Comparison of ENCODE assay signal across 11 mouse cellular contexts in the genomic region with DNA sequence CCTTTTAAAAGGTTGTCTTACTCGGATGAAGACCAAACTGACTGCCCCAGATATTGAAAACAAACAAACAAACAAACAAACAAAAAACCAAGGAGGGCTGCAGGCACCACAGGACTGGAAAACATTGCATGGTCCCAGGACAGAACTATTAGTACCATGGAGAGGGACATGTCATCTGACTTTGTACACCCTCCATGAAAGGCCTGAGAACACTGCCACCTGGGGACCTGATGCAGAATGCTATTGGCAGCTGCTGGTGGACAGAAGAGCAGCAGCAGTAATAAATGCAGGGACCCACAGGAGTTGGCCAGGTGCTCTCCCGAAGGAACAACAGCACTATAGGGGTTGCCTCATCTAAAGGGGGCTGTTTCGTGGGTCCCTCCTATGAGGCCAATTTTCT. TPM values are rescaled to one million over a fixed set of nuclear protein-coding genes. Genes with fewer than 3 reads are reported as not detected.
DNase-seq lines count a peak whose midpoint lies in the region; ATAC-seq lines count a peak whose summit lies in the region.
"Had no signal": no experiment of that assay in that cellular context is flagged by ENCODE, and none has a peak within 500 bp of the region (broad histone marks: within the 10 kb centered on the region; RNA-seq: fewer than 3 reads in every experiment).

No protein-coding gene starts in this region.

- 0 out of 2 replicates have a peak, but pooled peaks have one; percentile 26 for ATAC-seq in intestine, embryonic 16.5 days
- ATAC-seq in intestine, embryonic 15.5 days, result no peak

- no peak overlapping the region for H3K9ac ChIP-seq in intestine, embryonic 16.5 days (ENCODE audit: low read depth, low read length)
- no peak overlapping the region for H3K9ac ChIP-seq in intestine, embryonic 15.5 days
- H3K9ac ChIP-seq: heart, embryonic 13.5 days; lung, embryonic 15.5 days had no signal

- no peaks in the 10 kb centered on the region for H3K4me1 ChIP-seq in intestine, embryonic 16.5 days (ENCODE audit: control insufficient read depth, insufficient read depth, low read length)
- H3K4me1 ChIP-seq in intestine, embryonic 15.5 days (replicated peaks), result no peaks in the 10 kb centered on the region
- H3K4me1 ChIP-seq: heart, embryonic 13.5 days; lung, embryonic 15.5 days had no signal

- no peaks in the 10 kb centered on the region for H3K36me3 ChIP-seq in intestine, embryonic 16.5 days (ENCODE audit: control insufficient read depth, insufficient read depth, low read length)
- H3K36me3 ChIP-seq in intestine, embryonic 15.5 days, result no peaks in the 10 kb centered on the region
- H3K36me3 ChIP-seq: heart, embryonic 13.5 days; lung, embryonic 15.5 days had no signal

- H3K27me3 ChIP-seq in intestine, embryonic 16.5 days (replicated peaks; ENCODE audit: control insufficient read depth, insufficient read depth, low read length), result no peaks in the 10 kb centered on the region
- no peaks in the 10 kb centered on the region for H3K27me3 ChIP-seq in intestine, embryonic 15.5 days (replicated peaks)
- H3K27me3 ChIP-seq: heart, embryonic 13.5 days; lung, embryonic 15.5 days had no signal

- DNase-seq in 3T3-L1 (ENCODE audit: low read depth, low spot score) (peak; percentile 39), R1 (ENCODE audit: low read depth, low spot score) (peak; percentile 56)
- peak; percentile 37 for DNase-seq in gastrocnemius, postnatal 10 days
- no peak for DNase-seq in spleen, adult 12 weeks (ENCODE audit: low spot score)
- no peak for DNase-seq in lung, adult 18-20 months
- DNase-seq in urinary bladder, postnatal 25 days (ENCODE audit: low spot score), result no peak
- DNase-seq: right cerebral cortex, adult 18-20 months had no signal

- no peak overlapping the region for H3K4me2 ChIP-seq in intestine, embryonic 16.5 days (ENCODE audit: low read depth, low read length)
- no peak overlapping the region for H3K4me2 ChIP-seq in intestine, embryonic 15.5 days (replicated peaks)
- H3K4me2 ChIP-seq: heart, embryonic 13.5 days; lung, embryonic 15.5 days had no signal

- 63% methylated on average over 3 of the region's 3 CpGs for WGBS in intestine, embryonic 16.5 days
- WGBS in intestine, embryonic 15.5 days, result 66% methylated on average over 3 of the region's 3 CpGs

- no peaks in the 10 kb centered on the region for H3K9me3 ChIP-seq in intestine, embryonic 16.5 days (ENCODE audit: control insufficient read depth, low read length)
- H3K9me3 ChIP-seq in intestine, embryonic 15.5 days, result no peaks in the 10 kb centered on the region
- H3K9me3 ChIP-seq: heart, embryonic 13.5 days; lung, embryonic 15.5 days had no signal

- H3K4me3 ChIP-seq in intestine, embryonic 16.5 days (ENCODE audit: low read length), result no peak overlapping the region
- H3K4me3 ChIP-seq in intestine, embryonic 15.5 days (replicated peaks), result no peak overlapping the region
- H3K4me3 ChIP-seq: heart, embryonic 13.5 days; lung, embryonic 15.5 days had no signal

- H3K27ac ChIP-seq in intestine, embryonic 16.5 days (ENCODE audit: low read length), result no peak overlapping the region
- no peak overlapping the region for H3K27ac ChIP-seq in intestine, embryonic 15.5 days
- H3K27ac ChIP-seq: heart, embryonic 13.5 days; lung, embryonic 15.5 days had no signal

RNA-seq across cellular contexts. Expression of a gene that starts 2.0 kb away (rescaled TPM):
- 1.3 and 1.6 TPM in 2 replicates for polyA plus RNA-seq in intestine, embryonic 16.5 days (2015; fragmentation: Nextera tagmentation; extraction: Ambion mirVana)
- 2.2 and 2.5 TPM in 2 replicates for polyA plus RNA-seq in intestine, embryonic 15.5 days (2015; fragmentation: Nextera tagmentation; extraction: Ambion mirVana)
- total RNA-seq in gastrocnemius, postnatal 10 days (2021), result 10 to 100 TPM; 25.3 to 28.8 TPM

Comparison
In these comparisons a context has a peak if more than half of its experiments do, and no peak if none do; other contexts are left out.
1. DNase-seq: peak in 3T3-L1 (single experiment), R1 (single experiment) and gastrocnemius, postnatal 10 days (single experiment); none in spleen, adult 12 weeks (single experiment), lung, adult 18-20 months (0 of 2) and urinary bladder, postnatal 25 days (single experiment).